Mouse (Mus musculus) MEL (cell line): ENCODE data around the gene Sema3f.

Experiments used
- CHD1 ChIP-seq: IDR thresholded peaks from 2 replicates; pipeline ENCODE4 v1.6.1; 2012; ENCODE audit warnings: low read depth, mild to moderate bottlenecking, inconsistent platforms, low read length, improper control_type of control experiment
- CHD2 ChIP-seq: IDR thresholded peaks from 2 replicates; pipeline ENCODE4 v1.6.1; 2011; ENCODE audit warnings: low read length, improper control_type of control experiment
- CTCF ChIP-seq, 3 experiments: IDR thresholded peaks in 2 of 3; conservative IDR thresholded peaks in 1 of 3; 2 replicates each; pipeline ENCODE4 v1.5.1; 2011 to 2012; ENCODE audit warnings: low read length in 3 of 3, low read depth in 2 of 3, mild to moderate bottlenecking in 2 of 3, improper control_type of control experiment in 1 of 3, inconsistent platforms in 1 of 3, mixed read lengths in 1 of 3, moderate library complexity in 1 of 3; ENCODE audit not compliant: control insufficient read depth in 1 of 3, insufficient read depth in 1 of 3, poor library complexity in 1 of 3, severe bottlenecking in 1 of 3
- EP300 ChIP-seq, 2 experiments: IDR thresholded peaks; 2 replicates each; pipeline ENCODE4 v1.6.1; 2011; ENCODE audit warnings: improper control_type of control experiment in 2 of 2, low read length in 2 of 2, low read depth in 1 of 2, mild to moderate bottlenecking in 1 of 2
- KAT2A ChIP-seq: conservative IDR thresholded peaks from 2 replicates; pipeline ENCODE4 v1.6.1; 2012; ENCODE audit warnings: low read depth, low read length, improper control_type of control experiment, inconsistent platforms
- NELFE ChIP-seq: IDR thresholded peaks from 2 replicates; pipeline ENCODE4 v1.6.1; 2011; ENCODE audit warnings: low read depth, low read length, improper control_type of control experiment
- NRF1 ChIP-seq: IDR thresholded peaks from 2 replicates; pipeline ENCODE4 v1.6.1; 2014; ENCODE audit warnings: low read depth, mild to moderate bottlenecking, inconsistent platforms, low read length, improper control_type of control experiment, moderate library complexity; ENCODE audit not compliant: poor library complexity, insufficient read depth, severe bottlenecking
- TAL1 ChIP-seq: IDR thresholded peaks from 2 replicates; pipeline ENCODE4 v1.6.1; 2012; ENCODE audit warnings: mild to moderate bottlenecking, inconsistent platforms, low read length, moderate library complexity, mixed read lengths

DNA sequence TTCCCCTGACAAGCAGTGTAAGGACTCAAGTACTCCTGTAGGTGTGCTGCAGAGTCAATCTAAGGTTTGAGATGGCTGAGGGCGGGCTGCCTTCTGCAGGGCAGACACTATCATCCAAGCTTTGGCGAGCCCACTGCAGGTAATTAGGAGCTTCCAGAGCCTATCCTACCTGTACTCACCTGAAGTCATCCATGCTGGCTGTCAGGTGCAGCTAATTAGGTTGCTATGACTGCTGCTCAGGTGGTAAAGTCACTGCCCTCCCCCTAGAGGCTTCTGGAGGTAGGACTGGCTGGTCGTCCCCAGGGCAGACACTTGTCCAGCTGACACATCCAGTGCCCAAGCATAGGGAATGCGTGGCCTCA, 28.5 kb upstream of the Sema3f start:
- TF ChIP-seq CHD1 = no peak
- TF ChIP-seq CHD2 = no peak
- no peak for TF ChIP-seq EP300 (IDR thresholded peaks at IDR 0.05; ENCODE audit: low read depth in 1 of 2, low read length in 2 of 2)
- peak; percentile 40 to 72 (median 44) for TF ChIP-seq CTCF (IDR thresholded peaks at IDR 0.05 in 2 of 3, conservative IDR thresholded peaks at IDR 0.05 in 1 of 3; ENCODE audit: control insufficient read depth in 1 of 3, insufficient read depth in 1 of 3, low read depth in 2 of 3, low read length in 3 of 3, poor library complexity in 1 of 3, severe bottlenecking in 1 of 3)
- TF ChIP-seq TAL1 = no peak
- no peak for TF ChIP-seq NELFE
- no peak for TF ChIP-seq KAT2A
- no peak for TF ChIP-seq NRF1
